Mouse (Mus musculus): ENCODE data around the gene Cd47. TPM values are rescaled to one million over a fixed set of nuclear protein-coding genes. Genes with fewer than 3 reads are reported as not detected.
"Not testable (repeated sequence)": the region's sequence is repeated elsewhere in the genome, so short reads cannot be mapped to it uniquely, and the experiment has no call there.

Gene Cd47
- total RNA-seq, 2 experiments from 2014 or later = 223 to 229 TPM

- DNase-seq = no peak
Observed at GRCm38 (mm10) chr16:49787714-49788113, 12.6 kb upstream of the Cd47 start.

GRCm38 (mm10) chr16:49790575-49791465 lies 9.5 kb upstream of the Cd47 start:
- DNase-seq = no peak

GRCm38 (mm10) chr16:49792446-49792878 lies 7.9 kb upstream of the Cd47 start:
- DNase-seq = no peak

- DNase-seq = no peak
Observed at GRCm38 (mm10) chr16:49793596-49793995, 6.7 kb upstream of the Cd47 start.

- no peak for DNase-seq
Observed at GRCm38 (mm10) chr16:49796271-49796670, 4.1 kb upstream of the Cd47 start.

- DNase-seq = no peak
Observed at GRCm38 (mm10) chr16:49796954-49797353, 3.4 kb upstream of the Cd47 start.

GRCm38 (mm10) chr16:49798790-49799189 lies 1.5 kb upstream of the Cd47 start:
- DNase-seq = no peak

- DNase-seq = no peak
Observed at GRCm38 (mm10) chr16:49800996-49801395, 663 bp downstream of the Cd47 start.

GRCm38 (mm10) chr16:49801399-49801798 lies 1.1 kb downstream of the Cd47 start:
- DNase-seq = no peak

- no peak for DNase-seq
Observed at GRCm38 (mm10) chr16:49802993-49803392, 2.7 kb downstream of the Cd47 start.

- peak; percentile 13 to 14 for DNase-seq
Observed at GRCm38 (mm10) chr16:49803932-49804461, 3.7 kb downstream of the Cd47 start.

- no peak for DNase-seq
Observed at GRCm38 (mm10) chr16:49806920-49807319, 6.6 kb downstream of the Cd47 start.

GRCm38 (mm10) chr16:49807419-49807841 lies 7.1 kb downstream of the Cd47 start:
- DNase-seq = no peak

GRCm38 (mm10) chr16:49807862-49808430 lies 7.6 kb downstream of the Cd47 start:
- no peak for DNase-seq

GRCm38 (mm10) chr16:49811897-49812296 lies 11.6 kb downstream of the Cd47 start:
- no peak for DNase-seq

GRCm38 (mm10) chr16:49812821-49813616 lies 12.7 kb downstream of the Cd47 start:
- DNase-seq = no peak

GRCm38 (mm10) chr16:49814419-49814818 lies 14.1 kb downstream of the Cd47 start:
- no peak for DNase-seq

- no peak for DNase-seq
Observed at GRCm38 (mm10) chr16:49816889-49817288, 16.6 kb downstream of the Cd47 start.

- no peak for DNase-seq
Observed at GRCm38 (mm10) chr16:49818146-49818545, 17.8 kb downstream of the Cd47 start.

GRCm38 (mm10) chr16:49818627-49819026 lies 18.3 kb downstream of the Cd47 start:
- DNase-seq = no peak

GRCm38 (mm10) chr16:49819494-49819893 lies 19.2 kb downstream of the Cd47 start:
- no peak for DNase-seq

- not testable (repeated sequence) for DNase-seq
Observed at GRCm38 (mm10) chr16:49830911-49831310, 30.6 kb downstream of the Cd47 start.

- DNase-seq = no peak
Observed at GRCm38 (mm10) chr16:49832339-49832738, 32.0 kb downstream of the Cd47 start.

All from layer of hippocampus, postnatal 36 days (tissue).